Mouse (Mus musculus) ES-E14 (cell line): ENCODE data around the gene Fzd10.

Experiments
- CHD2 ChIP-seq: IDR thresholded peaks from 2 replicates; pipeline ENCODE4 v1.6.1; 2014; ENCODE audit warnings: mild to moderate bottlenecking, low read depth, low read length, inconsistent platforms
- HCFC1 ChIP-seq: IDR thresholded peaks from 2 replicates; pipeline ENCODE4 v1.6.1; 2012; ENCODE audit warnings: low read length, inconsistent platforms, borderline replicate concordance; ENCODE audit not compliant: insufficient read depth
- MAFK ChIP-seq: IDR thresholded peaks from 2 replicates; pipeline ENCODE4 v1.6.1; 2014; ENCODE audit warnings: mild to moderate bottlenecking, low read depth, low read length, inconsistent platforms; ENCODE audit not compliant: insufficient read depth
- ZC3H11A ChIP-seq: IDR thresholded peaks from 2 replicates; pipeline ENCODE4 v1.6.1; 2012; ENCODE audit warnings: low read depth, mild to moderate bottlenecking, inconsistent platforms, low read length, borderline replicate concordance
- ZNF384 ChIP-seq: IDR thresholded peaks from 2 replicates; pipeline ENCODE4 v1.6.1; 2012; ENCODE audit warnings: low read depth, low read length, inconsistent platforms

GRCm38 (mm10) chr5:128575997-128576579, 24.6 kb upstream of the Fzd10 start:
- TF ChIP-seq CHD2 (no peak), HCFC1 (no peak), MAFK (no peak), ZC3H11A (no peak), ZNF384 (no peak)
